Mouse (Mus musculus) urinary bladder, postnatal 4 days (tissue): ENCODE measurements around the gene Agmat.

ENCODE experiments used
- DNase-seq, 2 experiments: peaks; one replicate each; pipeline ENCODE4 v3.0.0; 2021 to 2022; ENCODE audit warnings: low spot score in 2 of 2

Gene Agmat

GRCm38 (mm10) chr4:141779828-141780227, 33.4 kb downstream of the Agmat start:
- no peak for DNase-seq

DNA sequence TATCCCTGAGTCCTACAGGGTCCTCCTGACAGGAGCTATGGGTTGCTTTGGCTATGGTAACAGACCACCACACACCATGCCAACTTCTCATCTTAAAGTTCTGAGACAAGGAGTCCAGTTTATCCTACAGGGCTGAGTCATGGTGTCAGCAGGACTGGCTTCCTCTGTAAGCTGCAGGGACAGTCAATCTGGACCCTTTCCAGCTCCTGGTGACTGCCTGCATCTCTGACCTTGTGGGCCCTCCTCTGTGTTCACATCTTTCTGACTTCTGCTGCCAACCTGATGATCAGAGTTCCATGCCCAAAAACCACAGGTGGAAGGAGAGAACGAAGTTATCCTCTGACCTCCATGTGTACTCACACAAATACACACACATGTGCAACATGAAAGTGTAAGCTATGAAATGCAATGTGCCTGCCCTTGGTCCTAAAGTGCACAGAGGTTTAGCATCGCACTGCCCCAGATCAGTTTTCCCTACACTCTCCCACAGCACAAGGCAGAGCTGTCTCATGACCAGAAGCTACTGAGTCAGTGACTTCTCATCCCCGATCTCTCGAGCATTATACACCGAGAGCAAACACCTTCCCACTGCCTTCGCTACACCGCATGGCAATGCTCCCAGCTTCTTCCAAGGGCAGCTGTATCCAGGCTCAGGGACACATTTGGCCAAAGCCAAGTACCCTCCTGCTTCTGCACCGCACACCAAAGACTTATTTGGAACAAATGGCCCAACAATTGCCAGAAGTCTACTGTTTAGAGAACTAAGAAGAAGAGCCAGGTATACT, 34.9 kb downstream of the Agmat start:
- DNase-seq: no peak

- no peak for DNase-seq
Observed at GRCm38 (mm10) chr4:141784835-141785234, 38.4 kb downstream of the Agmat start.

DNA sequence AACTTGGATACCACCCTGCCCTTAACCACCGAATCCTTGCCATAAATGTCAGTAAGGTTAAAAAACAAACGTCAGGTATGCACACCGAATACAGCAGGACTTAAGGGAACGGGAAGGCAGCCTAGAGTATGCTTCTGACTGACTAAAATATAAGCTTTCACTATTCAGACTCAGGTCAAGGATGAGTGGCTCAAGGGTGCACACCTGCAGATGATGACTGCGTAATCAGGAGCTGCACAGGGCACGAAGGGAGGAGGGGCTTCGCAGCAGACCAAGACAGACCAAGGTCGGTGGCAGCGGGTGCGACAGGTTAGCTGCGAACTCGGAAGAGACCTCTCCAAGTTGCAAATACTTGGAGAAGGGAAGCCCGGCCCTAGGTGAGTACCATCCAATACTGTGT, 39.7 kb downstream of the Agmat start:
- no peak for DNase-seq

DNA sequence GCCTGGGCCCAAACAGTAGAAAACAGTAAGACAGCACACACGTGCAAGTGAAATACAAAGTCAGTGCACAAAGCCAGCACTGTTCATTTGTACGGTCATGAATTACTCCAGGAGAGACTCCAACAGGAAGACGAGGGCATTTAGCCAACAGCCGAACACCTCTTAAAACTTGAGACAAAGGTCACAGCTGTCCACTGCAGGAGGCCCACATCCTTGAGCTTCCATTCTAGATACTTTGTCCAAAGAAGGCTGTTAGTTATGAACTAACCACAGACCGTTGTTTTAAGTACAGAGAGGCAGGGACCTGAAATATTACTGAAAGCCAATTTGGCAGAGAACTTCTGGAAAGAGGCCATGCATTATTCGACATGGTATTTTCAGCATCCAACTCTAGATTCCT, 40.6 kb downstream of the Agmat start:
- no peak for DNase-seq

DNA sequence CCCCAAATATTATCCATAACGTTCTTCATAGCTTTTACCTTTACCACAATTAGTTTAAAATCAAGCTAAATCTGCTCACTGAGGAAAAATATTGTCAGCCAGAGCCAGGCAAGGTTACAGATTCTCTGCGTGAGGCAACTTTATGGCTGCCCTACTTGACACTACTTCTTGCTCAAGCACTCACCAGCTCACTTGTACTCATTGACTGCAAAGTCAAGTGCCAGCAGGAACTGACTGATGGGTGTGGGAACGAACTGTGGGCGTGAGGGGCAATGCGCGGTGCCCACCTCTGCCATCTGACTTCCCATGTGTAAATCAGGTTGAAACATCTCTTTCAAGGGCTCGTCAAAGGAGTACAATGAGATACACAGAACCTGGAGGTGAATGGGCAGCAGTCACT, 41.0 kb downstream of the Agmat start:
- no peak for DNase-seq

DNA sequence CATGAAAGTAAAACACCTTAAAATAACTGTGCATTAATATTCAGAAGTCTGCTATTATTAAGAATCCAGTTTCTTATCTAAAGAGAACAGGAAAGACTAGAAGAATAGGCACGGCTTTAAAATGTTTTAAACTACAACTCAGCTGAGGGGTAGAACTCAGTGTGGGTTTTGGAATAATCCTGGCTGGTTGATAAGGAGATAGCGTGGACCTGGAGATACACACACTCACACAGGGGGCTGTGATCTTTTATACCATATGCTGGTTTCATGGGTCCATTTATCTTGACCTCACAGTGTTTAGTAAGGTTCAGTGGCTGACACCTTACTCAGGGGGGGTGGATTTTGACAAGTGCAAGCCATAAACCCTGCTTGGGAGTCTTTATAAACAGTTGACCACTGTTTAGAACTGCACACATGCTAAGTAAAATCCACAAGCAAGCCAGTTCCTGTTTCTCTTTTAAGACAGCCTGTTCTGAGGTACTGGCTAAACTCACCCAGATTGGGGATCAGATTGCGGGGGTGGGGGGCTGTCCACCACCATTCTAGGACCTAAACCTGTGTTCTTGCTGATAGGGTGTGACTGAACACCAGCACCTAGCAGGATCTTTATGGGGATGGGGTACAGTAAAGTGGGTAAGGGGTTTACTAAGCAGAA, 43.2 kb downstream of the Agmat start:
- no peak for DNase-seq

DNA sequence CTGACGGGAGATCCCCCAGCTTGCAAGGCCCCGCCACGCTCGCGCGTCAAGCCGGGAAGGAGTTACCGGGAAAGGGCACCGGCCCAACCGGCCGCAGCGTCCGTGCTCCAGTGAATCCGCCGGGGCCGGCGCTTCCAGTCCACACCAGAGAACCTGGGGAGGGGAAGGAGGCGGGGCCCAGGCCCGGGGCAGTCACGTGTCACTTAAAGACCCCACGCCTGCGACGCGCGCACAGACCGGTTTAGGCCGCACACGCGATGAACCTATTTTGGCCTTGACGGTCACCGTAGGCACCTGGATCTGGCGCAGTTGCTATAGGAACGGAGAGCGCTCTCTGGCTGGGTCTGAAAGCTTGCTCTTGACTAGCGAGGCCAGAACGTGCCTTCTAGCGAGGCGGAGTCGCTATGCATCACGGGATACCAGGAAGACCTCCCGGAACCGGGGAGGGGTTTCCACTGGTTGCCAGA, 44.1 kb downstream of the Agmat start, which contains the start of gene Dnajc16:
Gene Dnajc16, minus strand, starts transcription at position 408 of the 467 bp plus-strand sequence.
- DNase-seq: peak; percentile 95 to 96

DNA sequence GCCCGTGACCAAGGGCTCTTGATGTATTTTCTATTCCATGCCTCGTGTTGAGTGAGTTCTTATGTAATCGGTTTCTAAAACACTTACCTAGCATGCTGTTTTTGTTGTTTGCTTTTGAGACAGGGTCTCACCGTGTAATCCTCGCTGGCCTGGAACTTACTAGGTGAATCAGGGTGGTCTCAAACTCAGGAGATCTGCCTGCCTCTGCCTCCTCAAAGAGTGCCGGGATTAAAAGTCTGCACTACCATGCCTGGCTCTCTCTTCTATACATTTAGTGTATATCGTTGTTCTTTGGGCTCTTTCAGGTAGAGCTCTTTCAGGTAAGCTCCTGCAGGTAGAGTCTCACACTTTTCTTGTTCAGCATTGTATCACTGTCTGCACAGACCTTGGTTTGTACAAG, 45.0 kb downstream of the Agmat start:
- no peak for DNase-seq

DNA sequence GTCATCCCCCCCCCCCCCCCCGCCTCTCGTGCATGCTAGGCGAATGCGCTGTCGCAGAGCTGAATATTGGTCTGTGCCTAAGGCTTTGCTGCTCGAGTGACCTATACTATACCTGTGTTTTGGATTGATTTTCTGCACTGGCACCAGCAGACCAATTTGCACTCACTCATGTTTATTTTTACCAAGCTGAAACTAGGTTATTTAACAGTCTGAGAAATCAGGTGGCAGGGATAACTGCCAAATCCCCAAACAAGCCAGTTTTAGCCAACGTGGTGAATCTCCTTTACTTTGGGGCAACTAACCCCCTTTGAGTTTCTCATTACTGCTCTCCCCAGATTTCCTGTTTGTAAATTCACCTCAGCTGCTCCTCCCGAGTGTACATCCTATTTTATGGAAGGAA, 45.5 kb downstream of the Agmat start:
- DNase-seq: no peak

DNA sequence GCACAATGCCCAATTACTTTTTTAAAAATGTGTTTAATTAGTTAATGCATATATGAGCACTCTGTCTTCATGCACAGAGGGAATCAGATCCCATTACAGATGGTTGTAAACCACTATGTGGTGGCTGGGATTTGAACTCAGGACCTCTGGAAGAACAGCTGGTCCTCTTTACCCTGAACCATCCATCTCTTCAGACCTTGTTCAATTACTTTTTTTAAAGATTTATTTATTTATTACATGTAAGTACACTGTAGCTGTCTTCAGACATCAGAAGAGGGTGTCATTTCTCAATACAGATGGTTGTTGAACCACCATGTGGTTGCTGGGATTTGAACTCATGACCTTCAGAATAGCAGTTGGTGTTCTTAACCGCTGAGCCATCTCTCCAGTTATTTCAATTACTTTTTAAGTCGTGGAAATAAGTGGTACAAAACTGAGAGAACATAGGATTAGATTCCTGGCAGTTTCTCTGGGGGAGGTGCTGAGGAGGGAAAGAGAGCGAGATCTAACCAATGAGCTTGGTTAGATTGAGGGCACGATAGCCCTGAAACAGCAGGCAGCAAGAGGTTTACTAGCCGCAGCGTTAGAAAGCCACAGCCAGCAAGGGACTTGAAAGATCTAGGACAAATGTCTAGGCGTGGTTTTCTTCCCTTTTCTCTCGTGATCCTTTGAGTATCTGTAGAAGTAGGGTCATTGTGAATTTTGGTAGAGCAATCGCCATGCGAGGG, 46.2 kb downstream of the Agmat start:
- no peak for DNase-seq

- peak; percentile 98 to 99 for DNase-seq
Observed at GRCm38 (mm10) chr4:141793282-141794151, 47.0 kb downstream of the Agmat start, which contains the start of gene Casp9. TSS of gene Casp9 (plus strand) at chr4:141793612.

DNA sequence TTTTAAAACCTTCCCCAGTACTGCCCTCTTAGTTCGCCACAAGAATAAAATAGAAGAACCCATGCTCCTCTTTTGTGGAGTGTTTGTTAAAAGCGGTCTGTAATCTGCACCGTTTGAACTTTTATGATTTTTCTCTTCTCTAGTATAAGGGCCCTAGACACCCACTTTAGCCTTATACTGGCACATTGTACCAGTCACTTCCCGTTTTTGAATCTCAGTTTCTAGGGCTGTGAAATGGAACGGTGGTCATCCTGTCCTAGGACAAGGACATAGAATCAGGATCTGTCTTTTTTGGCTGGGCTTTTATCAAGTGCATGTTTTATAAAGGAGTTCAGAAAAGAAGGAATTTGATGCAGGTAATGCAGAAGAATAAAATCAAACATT, 47.7 kb downstream of the Agmat start:
- no peak for DNase-seq

- DNase-seq: no peak
Observed at GRCm38 (mm10) chr4:141796356-141796755, 49.9 kb downstream of the Agmat start.

DNA sequence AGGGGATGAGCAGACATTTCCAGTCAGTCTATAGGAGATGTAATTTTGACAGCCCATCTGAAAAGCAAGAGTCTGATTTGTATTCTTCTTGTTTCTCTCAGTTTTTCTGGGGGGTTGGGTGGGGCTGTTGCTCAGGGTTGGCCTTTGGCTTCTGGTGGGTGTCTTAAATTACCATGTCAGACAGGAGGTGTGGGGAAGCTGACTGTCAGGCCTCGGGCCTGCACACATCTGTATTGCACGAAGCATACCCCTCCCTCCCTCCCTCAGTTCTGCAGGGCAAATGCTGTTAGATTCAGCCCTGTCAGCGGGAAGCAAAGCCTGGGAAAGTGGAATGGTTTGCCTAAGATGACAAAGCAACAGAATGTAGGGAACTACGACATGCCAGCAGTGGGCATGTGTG, 50.5 kb downstream of the Agmat start:
- DNase-seq: no peak

- DNase-seq: no peak
Observed at GRCm38 (mm10) chr4:141797545-141797944, 51.1 kb downstream of the Agmat start.

DNA sequence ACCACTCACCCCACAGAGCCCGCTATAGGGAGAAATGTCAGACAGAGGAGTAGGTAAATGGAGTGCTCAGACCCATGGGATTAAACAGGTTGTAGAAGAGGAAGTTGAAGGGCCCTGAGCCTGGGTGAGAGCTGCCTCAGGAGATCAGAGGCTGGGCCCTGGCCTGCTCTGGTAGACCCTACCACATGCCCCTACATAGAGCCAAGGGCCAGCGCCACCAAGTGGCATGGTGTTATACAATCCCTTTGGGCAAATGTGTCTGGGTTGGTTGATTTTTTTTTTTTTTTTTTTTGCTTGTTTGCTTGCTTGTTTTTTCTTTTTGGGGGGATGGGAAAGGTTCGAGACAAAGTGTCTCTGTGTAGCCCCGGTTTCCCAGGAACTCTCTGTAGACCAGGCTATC, 57.6 kb downstream of the Agmat start:
- DNase-seq: no peak

GRCm38 (mm10) chr4:141805886-141806285, 59.4 kb downstream of the Agmat start:
- peak in 1 of 2 experiments; percentile 55 for DNase-seq
